Mouse (Mus musculus) erythroblast, adult 5-6 weeks (primary cell): ENCODE data around the gene Cela3b. TPM values are rescaled to one million over a fixed set of nuclear protein-coding genes. Genes with fewer than 3 reads are reported as not detected.
"Not testable (repeated sequence)": the region's sequence is repeated elsewhere in the genome, so short reads cannot be mapped to it uniquely, and the experiment has no call there.

Experiments
- ATAC-seq: replicated peaks from 2 replicates; pipeline ENCODE4 v1.8.0; 2016; ENCODE audit warnings: moderate number of reproducible peaks, mild to moderate bottlenecking, moderate TSS enrichment, inconsistent platforms; ENCODE audit not compliant: poor library complexity, low FRiP score, severe bottlenecking
- total RNA-seq, 2 experiments: library from RNA; stranded (forward) in 1 of 2; stranded (reverse) in 1 of 2; fragments of 150-400 nt in 1 of 2; fragments of 200-764, 138-1000 nt in 1 of 2; gene quantifications; 2 replicates each; pipeline versions ENCODE4 v1.2.3 to v1.2.4; 2015 to 2017; ENCODE audit warnings: low replicate concordance in 2 of 2

Cela3b gene
- total RNA-seq, 2 experiments from 2014 or later, result not detected

DNA sequence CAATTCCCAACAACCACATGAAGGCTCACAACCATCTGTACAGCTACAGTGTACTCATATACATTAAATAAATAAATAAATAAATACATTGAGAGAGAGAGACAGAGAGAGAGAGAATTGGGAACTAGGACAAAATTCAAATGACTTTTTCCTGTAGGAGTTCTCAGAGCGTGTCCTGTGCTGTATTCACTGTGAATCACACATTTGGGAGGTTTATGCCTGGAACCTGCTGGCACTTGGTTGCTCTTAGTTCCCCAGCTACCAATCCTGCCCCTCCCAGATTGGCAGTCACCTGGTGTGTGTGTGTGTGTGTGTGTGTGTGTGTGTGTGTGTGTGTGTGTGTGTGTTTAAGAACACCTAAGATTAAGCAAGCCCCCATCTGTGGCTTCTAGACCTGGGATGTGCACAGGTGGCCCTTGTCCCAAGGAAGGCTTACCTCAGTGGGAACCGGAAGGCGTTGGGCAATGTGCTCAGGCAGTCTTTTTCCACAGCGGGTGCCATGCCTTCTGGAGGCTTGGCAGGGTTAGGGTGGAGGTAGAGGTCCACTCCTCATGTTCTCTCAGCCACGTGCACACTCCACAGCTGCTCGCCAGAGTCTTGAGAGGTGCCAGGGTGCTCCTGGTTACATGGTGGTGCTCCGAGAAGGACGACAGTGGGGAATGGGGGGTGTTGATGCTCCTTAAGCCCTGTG is 6.8 kb upstream of the Cela3b start:
- ATAC-seq, result no peak

DNA sequence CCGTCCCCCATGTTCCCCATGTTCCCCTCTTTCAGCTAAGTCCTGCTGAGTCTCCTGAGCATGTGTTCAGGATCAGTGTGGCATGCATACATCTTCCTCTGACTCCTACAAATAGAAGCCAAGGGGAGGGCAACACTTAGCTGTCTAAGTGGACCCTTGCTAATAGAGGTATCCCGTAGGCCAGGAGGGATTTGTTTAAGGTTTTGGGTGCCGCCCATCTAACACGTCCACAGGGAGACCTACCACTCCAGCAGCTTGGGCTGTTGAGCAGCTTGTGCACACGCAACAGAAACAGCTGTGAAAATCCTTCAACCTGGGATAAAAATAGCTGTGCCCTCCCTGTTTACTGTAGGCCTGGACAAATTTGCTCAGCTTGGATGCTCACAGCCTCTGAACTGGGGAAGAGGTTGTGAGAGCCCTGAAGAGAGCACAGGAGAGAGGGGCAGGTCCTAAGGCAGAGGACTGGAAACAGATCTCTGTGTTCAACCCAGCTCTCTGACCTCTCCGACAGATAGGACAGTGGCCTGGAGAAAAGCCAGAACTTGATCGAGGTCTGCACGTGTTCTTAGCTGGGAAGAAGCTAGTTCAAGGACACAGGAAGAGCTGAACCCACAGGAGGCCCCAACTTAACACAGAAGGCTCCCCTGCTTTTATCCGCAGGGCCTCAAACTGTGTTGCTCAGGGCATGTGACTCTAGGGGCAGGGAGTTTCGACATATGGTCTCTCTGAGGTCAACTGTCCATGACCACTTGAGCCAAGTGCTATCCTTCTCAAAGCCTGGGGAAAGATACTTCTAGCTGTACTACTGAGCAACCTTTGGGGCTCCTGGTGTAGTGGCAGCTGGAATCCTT is 2.6 kb upstream of the Cela3b start:
- ATAC-seq, result not testable (repeated sequence)

DNA sequence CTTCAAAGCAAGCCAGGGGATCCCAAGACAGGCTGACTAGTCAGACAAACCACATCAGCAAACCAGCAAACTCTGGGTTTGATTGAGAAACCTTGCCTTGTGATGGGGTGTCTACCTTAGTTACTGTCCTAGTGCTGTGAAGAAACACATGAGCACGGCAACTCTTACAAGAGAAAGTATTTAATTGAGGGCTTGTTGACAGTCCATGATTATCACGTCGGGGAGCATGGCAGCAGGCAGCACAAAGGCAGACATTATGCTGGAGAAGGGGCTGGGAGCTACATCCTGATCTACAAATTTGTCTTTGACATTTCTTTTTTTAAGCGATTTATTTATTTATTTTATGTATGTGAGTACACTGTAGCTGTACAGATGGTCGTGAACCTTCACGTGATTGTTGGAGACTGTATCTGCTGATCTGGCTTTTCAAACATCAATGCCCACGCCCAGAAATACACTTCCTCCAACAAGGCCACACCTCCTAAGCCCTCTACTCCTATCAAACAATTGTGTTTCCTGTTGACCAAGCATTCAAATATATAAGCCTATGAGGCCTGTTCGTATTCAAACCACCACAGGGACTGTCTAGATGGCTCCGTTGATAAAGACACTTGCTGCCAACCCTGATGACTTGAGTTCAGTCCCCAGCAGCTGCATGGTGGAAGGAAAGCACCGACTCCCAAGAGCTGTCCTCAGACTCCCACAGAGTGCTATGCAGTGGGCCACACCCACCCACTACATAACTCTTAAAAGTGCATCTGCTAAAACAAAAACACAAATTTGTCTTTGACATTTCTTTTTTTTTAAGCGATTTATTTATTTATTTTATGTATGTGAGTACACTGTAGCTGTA is 12.4 kb downstream of the Cela3b start:
- no peak for ATAC-seq

DNA sequence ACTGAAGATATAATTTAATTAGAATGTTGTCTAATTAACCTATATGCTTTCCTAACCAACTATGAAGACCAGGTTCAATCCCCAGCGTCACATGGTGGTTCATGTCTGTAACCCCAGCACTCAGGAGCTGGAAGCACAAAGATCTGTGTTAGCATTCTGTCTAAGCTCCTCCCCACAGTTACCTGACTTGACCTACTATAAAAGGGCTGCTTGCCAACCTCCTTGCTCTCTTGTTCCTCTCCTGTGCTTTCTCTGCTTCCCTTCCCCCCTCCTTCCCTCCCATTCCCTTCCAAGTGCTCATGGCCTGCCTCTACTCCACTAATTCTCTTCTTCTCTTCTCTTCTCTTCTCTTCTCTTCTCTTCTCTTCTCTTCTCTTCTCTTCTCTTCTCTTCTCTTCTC is 15.4 kb downstream of the Cela3b start:
- ATAC-seq, result no peak

DNA sequence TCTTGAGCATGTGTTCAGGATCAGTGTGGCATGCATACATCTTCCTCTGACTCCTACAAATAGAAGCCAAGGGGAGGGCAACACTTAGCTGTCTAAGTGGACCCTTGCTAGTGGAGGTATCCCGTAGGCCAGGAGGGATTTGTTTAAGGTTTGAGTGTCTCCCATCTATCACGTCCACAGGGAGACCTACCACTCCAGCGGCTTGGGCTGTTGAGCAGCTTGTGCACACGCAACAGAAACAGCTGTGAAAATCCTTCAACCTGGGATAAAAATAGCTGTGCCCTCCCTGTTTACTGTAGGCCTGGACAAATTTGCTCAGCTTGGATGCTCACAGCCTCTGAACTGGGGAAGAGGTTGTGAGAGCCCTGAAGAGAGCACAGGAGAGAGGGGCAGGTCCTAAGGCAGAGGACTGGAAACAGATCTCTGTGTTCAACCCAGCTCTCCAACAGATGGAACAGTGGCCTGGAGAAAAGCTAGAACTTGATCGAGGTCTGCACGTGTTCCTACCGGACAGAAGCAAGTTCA is 18.1 kb downstream of the Cela3b start:
- not testable (repeated sequence) for ATAC-seq

DNA sequence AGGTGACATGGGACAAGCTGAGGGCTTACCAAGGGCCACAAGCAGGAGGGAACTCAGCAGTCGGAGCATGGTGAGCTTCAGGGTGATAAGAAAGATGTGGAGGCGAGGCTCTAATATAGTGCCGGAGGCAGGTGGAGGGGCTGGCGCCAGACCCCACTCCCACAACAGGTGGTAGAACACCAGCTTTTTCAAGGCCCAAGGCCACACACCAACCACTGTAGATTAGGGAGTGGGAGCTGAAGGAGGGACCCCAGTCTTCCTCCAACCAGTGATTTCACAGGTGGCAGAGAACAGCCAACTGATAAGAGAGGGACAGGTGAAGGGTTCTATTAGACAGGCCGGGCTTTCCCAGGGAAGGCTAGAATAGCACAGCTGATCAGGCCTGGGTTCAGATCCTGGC is 20.6 kb downstream of the Cela3b start, which contains the start of gene Cela3a:
Cela3a (minus strand) TSS at position 101 of the 400 bp plus-strand sequence.
- no peak for ATAC-seq

DNA sequence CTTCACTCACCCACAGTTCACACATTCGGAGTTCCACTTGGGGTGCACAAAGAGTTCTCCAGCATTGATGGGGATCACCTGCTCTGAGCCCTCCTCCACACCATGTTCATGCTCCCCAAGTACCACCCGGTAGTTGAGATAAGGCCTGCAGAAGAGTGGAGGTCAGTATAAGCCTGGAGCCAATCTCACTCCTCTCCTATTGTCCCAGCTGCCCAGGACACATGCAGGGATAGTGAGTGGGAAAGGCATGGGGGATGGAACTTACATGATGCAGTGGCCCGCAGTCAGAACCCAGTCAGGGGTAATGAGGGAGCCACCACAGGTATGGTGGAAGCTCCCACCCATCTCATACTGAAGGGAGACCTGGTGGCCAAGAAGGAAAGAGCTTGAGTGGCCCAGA is 24.8 kb downstream of the Cela3b start:
- no peak for ATAC-seq

DNA sequence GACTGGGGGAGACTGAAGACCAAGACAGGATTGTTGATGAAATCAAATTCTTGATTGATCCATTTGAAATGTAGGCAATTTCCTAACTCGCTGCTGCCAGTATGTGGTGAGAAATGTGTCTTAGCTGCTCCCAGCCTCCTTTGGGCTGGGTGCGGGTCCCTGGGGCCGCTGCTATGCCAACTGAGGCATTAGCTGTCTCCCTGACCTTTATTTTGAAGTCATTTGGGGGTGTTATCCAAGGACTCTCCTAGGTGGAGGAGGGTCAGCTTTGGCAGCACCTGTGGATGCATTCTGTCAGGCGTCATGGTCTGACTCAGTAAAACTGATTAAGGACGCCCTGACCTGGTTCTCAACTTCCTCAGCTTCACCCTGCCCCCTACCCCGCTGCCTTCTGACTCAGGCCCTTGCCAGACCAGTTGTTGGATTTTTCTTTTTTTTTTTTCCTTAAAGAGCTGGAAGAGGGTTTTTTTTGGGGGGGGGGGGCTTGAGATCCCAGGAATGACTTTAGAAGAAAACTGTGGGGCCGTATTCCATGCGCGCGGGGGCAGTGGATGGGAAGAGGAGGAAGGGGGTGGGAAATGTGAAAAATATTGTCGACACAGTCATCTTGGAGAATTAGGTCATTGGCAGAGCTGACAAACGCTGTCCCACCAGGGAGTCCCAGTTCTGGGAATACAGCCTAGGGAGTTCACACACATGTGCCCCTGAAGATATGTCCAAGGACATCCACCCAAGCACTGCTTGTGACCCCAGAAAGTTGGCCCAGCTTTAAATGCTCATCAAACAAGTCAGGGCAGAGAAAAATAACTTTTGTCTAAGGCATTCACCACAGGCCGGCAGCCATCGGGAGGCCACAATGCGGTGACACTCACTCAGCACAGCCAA is 33.5 kb downstream of the Cela3b start:
- ATAC-seq, result no peak

DNA sequence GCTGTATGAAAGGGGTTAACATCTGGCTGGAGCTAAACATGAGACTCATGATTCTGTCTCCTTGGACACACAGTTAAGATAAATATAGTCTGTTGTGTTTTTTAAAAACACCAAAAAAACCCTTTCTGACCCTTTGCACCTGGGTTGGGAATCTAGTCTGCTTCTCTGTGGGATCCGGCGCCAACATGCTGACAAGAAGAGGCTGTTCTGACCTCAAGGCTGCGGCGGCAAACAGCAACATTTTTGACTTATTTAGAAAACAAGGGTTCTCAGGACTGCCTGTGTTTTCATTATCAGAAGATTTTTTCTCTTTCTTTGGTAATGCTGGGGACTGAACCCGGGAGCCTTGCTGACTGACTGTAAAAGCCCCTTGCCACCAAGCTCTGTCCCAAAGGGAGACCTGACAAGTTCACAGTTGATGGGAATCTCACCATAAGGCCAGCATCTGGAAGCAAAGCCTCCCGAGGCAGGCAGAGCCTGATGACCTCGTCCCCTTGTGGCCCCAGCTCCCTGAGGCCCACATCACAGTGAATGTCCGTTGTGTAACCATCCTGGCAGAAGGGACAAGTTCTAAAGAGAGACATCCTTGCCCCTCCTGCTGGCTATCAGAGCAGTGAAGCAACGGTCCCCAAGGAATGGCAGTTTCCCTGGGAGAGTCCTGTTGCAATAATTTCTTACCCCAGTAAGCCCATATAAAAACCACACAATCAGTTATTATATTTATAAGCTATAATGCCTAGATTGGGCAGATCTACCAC is 36.8 kb downstream of the Cela3b start:
- ATAC-seq, result no peak

DNA sequence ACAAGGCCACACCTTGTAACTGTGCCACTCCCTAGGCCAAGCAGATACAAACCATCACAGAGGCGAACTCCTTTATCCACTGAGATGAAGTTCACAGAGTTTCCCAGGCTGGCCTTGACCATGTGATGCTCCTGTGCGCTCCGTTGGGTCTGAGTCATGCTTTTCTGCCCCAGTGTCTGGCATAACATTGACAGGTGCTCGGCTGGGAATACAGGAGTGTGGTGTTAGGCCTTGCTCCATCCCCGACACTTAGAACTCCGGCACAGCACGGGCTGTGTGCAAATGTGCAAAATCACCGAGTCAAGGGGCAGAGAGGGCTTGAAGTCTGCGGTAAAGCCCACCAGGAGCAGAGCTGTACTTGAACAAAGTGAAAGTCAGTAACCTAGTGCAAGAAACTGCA is 37.5 kb downstream of the Cela3b start:
- ATAC-seq, result no peak

DNA sequence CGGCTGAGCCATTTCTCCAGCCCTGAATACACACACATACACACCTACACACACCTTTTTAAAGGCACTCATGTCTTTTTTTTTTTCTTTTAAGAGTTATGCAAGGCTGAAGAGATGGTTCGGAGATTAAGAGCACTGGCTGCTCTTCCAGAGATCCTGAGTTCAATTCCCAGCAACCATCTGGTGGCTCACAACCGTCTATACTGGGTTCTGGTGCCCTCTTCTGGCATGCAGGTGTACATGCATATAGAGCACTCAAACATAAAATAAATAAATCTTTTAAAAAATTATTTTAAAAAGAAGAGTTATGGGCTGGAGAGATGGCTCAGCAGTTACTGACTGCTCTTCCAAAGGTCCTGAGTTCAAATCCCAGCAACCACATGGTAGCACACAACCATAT is 39.1 kb downstream of the Cela3b start:
- no peak for ATAC-seq

DNA sequence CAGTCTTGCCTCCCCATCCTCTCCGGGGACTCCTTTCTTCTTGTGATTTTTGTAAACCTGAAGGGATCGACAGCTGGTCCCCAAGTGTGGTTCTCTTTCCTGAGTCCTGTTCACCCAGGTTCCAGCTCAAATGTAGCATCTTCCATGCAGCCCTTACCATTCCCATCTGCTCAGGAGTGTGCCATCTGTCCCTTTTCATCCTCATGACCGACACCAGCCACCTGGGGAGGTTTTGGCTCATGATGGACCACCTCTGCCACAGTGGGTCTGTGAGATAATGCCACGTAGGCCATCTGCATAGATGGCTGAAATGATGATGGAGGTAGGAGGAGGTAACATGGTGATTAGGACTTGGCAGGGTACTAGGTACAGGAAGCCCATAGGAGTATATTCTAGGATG is 40.1 kb downstream of the Cela3b start:
- ATAC-seq, result no peak

DNA sequence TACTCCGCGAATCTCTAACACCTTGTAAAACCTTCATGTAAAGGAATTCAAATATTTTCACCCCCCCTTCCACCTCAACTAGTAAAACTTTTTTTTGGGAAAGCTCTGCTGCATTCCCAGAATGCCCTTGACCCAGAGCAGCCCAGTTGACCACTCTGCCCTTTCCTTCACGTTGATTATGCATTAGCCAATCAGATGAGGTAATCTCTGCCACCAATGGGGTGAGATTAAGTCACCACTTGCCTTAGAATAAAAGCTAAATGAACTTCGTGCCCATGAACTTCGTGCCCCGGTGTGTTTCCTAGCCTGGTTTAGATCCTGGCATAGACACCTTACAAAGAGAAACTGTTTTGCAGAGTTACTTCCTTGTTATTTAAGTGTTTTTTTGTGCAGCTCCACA is 41.4 kb downstream of the Cela3b start:
- no peak for ATAC-seq

DNA sequence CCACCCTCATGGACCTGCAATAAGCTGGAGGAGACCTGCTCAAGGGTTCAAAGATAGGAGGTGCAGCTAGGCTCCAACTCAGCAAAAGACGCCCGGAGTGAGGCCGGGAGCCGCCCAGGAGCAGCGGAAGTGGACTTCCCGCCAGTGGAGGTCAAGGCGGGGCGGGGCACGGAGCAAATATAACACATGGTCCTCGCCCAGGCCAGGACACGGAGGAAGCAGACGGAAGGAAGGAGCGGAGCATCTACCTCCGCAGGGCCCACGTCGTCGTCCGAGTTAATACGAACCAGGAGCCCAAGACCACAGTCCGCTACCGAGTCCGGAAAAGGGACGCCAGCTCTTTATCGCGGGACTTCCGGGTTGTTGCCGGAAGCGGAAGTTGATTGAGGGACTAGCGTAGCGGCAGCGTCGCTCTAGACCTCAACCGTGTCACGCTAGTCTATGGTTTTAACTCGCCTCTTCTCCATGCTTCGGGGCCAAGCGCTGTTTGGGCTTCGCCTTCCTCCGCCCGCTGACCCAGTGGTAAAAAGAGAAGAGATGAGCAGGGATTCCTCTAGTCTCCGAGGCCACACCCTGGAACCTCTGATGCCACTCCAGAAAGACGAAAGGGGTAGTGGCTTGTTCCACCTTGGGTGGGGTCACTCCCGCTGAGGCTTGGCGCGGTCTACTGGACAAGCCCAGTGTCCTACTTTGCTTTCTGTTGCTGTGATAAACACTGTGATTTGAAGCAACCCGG is 42.1 kb downstream of the Cela3b start:
- peak; percentile 96 for ATAC-seq

DNA sequence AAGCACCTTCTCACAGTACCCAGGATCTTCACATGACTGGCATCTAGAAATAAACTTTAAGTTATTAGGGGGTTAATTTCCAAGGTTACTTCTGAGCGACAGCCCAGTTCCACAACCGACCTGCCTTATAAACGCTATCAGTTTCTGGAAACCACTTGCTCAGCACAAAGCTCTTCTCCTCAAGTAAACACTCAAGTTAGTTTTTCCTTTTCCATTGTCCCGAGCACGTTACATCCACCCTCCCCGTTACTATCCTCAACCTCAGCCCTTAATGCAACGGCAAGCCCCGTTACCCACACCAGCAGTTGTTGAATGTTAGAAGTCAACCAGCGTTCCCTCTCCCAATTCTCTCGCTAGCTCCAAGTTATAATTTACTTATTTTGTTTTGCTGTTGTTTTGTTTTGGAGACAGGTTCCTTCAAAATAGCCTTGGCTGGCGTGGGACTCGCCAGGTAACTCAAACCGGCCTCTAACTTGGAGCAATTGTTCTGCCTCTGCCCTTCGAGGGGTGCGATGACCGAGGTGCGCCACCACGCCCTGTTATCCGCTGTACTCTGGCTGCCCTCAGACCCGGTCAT is 42.8 kb downstream of the Cela3b start:
- peak; percentile 21; the same call in 1 of the 2 replicates for ATAC-seq

DNA sequence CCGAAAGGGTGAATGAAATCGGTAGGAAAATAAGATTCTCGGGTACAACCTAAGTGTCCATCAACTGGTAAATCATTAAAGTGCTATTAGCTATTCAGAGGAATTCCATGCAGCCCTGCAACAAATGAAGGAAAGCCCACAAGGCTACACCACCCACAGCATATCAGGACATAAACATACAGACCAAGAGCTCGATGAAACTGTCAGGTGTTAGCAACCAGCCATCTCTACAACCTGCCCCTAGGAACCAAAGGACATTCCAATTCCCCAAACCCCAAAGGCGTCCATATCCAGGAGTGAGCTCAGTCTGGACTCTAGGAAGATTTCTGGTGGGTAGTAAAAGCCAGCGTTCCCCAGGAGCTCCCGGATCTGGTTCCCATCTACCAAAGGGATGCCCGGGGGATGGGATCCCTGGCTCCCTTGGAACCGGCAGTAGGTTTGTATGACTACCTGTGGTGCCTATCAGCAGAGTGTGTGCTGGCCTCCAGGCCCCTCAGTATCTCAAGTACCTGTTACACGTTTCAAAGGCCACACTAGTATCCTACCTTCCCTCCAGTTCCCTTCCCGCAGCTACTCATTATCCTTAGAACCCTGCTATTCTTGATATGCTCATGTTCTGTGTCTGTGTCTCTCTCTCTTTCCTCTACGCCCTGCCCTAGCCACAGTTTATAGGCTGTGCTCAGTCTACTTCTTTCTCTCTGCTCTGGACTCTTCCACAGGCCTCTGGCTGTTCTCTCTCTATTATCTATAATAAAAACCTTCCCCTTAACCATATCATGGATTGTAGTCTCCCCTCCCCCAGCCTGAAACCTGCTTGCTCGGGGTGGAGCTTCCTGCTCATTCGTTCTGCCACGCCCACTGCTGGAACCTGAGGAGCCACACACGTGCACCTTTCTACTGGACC is 49.4 kb downstream of the Cela3b start:
- peak; percentile 74 for ATAC-seq
